Mouse (Mus musculus) stomach, postnatal 0 days (tissue): Measurements from ENCODE around the gene Ppp1r14b.
A peak's percentile ranks its signal among the peaks of the same experiment; 100 is the strongest.

Experiments used
- CTCF ChIP-seq: IDR thresholded peaks from 2 replicates; pipeline ENCODE4 v1.5.1; 2016; ENCODE audit warnings: antibody characterized with exemption, low read depth, mild to moderate bottlenecking, moderate library complexity
- EP300 ChIP-seq: optimal IDR thresholded peaks from 2 replicates; pipeline ENCODE3; 2016; ENCODE audit warnings: antibody characterized with exemption

- TF ChIP-seq CTCF (peak; percentile 75), EP300 (no peak)
Measured at GRCm38 (mm10) chr19:6979486-6980380, 5.0 kb downstream of the Ppp1r14b start.
